Mouse (Mus musculus): Measurements from ENCODE around the gene Rpl4.

- TF ChIP-seq POLR2A (IDR thresholded peaks at IDR 0.05; ENCODE audit: borderline replicate concordance, low read depth, low read length) (no peak), CTCF (IDR thresholded peaks at IDR 0.05; ENCODE audit: low read depth, low read length) (no peak)
Observed at GRCm38 (mm10) chr9:64216090-64216489, 42.9 kb downstream of the Rpl4 start.

Measured in bone marrow macrophage, adult 2 months (primary cell).